Mouse (Mus musculus): ENCODE results near the gene Cd48. TPM values are rescaled to one million over a fixed set of nuclear protein-coding genes. Genes with fewer than 3 reads are reported as not detected.

The Cd48 gene
- 1.5 and 2.3 TPM in 2 replicates for polyA plus RNA-seq (2012; rRNA removed; ENCODE audit: low replicate concordance)

DNA sequence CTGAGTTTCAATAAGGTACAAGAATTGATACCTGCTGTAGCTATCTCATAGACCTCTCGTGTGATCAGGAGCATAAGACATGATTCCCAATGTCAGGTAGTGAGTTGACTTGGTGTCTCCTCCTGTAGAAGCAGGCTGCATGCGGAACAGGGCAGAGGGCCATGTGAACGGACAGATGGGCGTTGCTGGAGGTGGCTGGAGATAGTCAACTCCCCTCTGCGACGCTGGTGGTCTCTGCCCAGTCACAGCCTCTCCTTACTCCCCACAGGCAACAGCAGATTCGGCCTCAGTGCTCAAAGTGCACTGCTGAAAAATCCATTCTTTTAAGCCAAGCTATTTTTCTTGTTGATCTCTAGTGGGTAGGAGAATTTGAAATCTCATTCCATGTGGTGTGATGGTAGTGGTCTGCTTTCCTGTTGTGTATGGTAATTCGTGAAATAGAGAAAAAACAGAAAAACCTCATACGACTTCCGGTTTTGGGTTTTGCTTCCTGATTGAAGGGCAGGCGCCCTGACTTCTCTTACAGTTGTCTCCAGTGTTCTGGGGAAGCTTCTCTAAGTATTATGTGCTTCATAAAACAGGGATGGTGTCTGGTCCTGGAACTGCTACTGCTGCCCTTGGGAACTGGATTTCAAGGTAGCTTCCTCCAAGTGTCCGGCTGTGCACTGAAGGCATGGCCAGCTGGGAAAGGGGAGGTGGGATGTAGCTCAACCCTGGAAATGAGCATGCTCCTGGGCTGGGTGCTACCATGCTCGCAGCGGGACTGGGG lies at the start of gene Cd48:
TSS of gene Cd48 (plus strand) at position 479 of the 769 bp plus-strand sequence.

GRCm38 (mm10) chr1:171652734-171653133 lies 29.1 kb upstream of the Cd48 start, which contains the start of gene Slamf7:
TSS of gene Slamf7 (minus strand) at chr1:171653035.

Other genes starting within 250 kb of the Cd48 start
- 49.6 and 100 TPM in 2 replicates for gene F11r, start 244.5 kb upstream of the Cd48 start, polyA plus RNA-seq (2012; rRNA removed; ENCODE audit: low replicate concordance)
- gene Alyref2, start 178.5 kb upstream of the Cd48 start, polyA plus RNA-seq (2012; rRNA removed; ENCODE audit: low replicate concordance) = 2.1 and 6.4 TPM in 2 replicates
- gene Itln1, start 146.7 kb upstream of the Cd48 start, polyA plus RNA-seq (2012; rRNA removed; ENCODE audit: low replicate concordance) = 328 and 1,186 TPM in 2 replicates
- 0.41 and 1.0 TPM in 2 replicates for gene Cd244a, start 122.8 kb upstream of the Cd48 start, polyA plus RNA-seq (2012; rRNA removed; ENCODE audit: low replicate concordance)
- gene Ly9, start 74.6 kb upstream of the Cd48 start, polyA plus RNA-seq (2012; rRNA removed; ENCODE audit: low replicate concordance) = 0.28 and 0.41 TPM in 2 replicates
- gene Slamf7, start 29.0 kb upstream of the Cd48 start, polyA plus RNA-seq (2012; rRNA removed; ENCODE audit: low replicate concordance) = 0.82 and 0.95 TPM in 2 replicates
- gene Slamf1, start 85.1 kb downstream of the Cd48 start, polyA plus RNA-seq (2012; rRNA removed; ENCODE audit: low replicate concordance) = 0.07 TPM in 1 of 2 replicates, not detected in the other
- gene Cd84, start 157.7 kb downstream of the Cd48 start, polyA plus RNA-seq (2012; rRNA removed; ENCODE audit: low replicate concordance) = 0.52 and 0.55 TPM in 2 replicates
- gene Gm10521, start 213.7 kb downstream of the Cd48 start, polyA plus RNA-seq (2012; rRNA removed; ENCODE audit: low replicate concordance) = 0.06 and 0.44 TPM in 2 replicates
- 0.12 and 0.18 TPM in 2 replicates for gene Slamf6, start 235.5 kb downstream of the Cd48 start, polyA plus RNA-seq (2012; rRNA removed; ENCODE audit: low replicate concordance)